Mouse (Mus musculus) right cerebral cortex, postnatal 10 days (tissue): ENCODE measurements around the gene Gm13272.
A peak's percentile ranks its signal among the peaks of the same experiment; 100 is the strongest.
"Not testable (repeated sequence)": the region's sequence is repeated elsewhere in the genome, so short reads cannot be mapped to it uniquely, and the experiment has no call there.

Experiments used
- DNase-seq, 2 experiments: peaks; one replicate each; pipeline ENCODE4 v3.0.0; 2021; ENCODE audit warnings: low spot score in 2 of 2

Gene Gm13272

DNA sequence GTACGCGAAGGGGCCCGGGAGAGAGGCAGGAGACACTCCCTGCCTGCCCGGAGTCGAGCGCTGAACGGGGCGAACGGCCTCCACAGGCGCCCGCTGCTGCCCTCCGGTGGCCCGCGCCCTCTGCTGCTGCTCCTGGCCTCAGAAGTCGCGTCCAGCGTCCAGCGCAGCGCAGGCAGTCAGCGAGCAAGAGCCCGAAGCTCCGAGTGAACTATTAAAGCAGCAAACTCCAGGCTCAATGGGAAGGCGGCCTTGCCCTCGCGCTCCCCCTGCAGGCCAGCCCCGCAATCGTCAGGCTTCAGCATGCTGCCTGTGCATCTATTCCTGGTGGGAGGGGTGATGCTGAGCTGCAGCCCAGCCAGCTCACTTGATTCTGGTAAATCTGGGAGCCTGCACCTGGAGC, 5.8 kb downstream of the Gm13272 start, which contains the start of gene Gm13276:
TSS of gene Gm13276 (plus strand) at position 301 of the 400 bp plus-strand sequence.
- not testable (repeated sequence) for DNase-seq

DNA sequence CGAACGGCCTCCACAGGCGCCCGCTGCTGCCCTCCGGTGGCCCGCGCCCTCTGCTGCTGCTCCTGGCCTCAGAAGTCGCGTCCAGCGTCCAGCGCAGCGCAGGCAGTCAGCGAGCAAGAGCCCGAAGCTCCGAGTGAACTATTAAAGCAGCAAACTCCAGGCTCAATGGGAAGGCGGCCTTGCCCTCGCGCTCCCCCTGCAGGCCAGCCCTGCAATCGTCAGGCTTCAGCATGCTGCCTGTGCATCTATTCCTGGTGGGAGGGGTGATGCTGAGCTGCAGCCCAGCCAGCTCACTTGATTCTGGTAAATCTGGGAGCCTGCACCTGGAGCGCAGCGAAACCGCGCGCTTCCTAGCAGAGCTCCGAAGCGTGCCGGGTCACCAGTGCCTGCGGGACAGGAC, 8.8 kb downstream of the Gm13272 start, which contains the start of gene Gm13277:
TSS of gene Gm13277 (plus strand) at position 231 of the 400 bp plus-strand sequence.
- DNase-seq, result peak; percentile 73 to 81

DNA sequence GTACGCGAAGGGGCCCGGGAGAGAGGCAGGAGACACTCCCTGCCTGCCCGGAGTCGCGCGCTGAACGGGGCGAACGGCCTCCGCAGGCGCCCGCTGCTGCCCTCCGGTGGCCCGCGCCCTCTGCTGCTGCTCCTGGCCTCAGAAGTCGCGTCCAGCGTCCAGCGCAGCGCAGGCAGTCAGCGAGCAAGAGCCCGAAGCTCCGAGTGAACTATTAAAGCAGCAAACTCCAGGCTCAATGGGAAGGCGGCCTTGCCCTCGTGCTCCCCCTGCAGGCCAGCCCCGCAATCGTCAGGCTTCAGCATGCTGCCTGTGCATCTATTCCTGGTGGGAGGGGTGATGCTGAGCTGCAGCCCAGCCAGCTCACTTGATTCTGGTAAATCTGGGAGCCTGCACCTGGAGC, 11.6 kb downstream of the Gm13272 start, which contains the start of gene Gm13278:
TSS of gene Gm13278 (plus strand) at position 301 of the 400 bp plus-strand sequence.
- not testable (repeated sequence) for DNase-seq

DNA sequence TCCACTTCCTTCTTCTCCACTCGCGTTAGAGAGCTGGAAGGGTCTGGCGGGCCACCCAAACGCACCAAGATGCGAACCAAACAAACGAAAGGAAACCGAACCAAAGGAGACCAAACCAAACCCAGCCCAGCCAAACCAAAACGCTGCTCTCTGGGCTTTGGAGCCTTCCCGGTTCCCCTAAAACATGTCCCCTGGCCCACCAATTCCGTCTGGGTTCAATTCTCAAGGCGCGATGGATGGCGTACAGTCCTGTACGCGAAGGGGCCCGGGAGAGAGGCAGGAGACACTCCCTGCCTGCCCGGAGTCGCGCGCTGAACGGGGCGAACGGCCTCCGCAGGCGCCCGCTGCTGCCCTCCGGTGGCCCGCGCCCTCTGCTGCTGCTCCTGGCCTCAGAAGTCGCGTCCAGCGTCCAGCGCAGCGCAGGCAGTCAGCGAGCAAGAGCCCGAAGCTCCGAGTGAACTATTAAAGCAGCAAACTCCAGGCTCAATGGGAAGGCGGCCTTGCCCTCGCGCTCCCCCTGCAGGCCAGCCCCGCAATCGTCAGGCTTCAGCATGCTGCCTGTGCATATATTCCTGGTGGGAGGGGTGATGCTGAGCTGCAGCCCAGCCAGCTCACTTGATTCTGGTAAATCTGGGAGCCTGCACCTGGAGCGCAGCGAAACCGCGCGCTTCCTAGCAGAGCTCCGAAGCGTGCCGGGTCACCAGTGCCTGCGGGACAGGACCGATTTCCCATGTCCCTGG, 14.5 kb downstream of the Gm13272 start, which contains the start of gene Gm13275:
TSS of gene Gm13275 (plus strand) at position 552 of the 740 bp plus-strand sequence.
- DNase-seq, result peak; percentile 56 to 59

DNA sequence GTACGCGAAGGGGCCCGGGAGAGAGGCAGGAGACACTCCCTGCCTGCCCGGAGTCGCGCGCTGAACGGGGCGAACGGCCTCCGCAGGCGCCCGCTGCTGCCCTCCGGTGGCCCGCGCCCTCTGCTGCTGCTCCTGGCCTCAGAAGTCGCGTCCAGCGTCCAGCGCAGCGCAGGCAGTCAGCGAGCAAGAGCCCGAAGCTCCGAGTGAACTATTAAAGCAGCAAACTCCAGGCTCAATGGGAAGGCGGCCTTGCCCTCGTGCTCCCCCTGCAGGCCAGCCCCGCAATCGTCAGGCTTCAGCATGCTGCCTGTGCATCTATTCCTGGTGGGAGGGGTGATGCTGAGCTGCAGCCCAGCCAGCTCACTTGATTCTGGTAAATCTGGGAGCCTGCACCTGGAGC, 17.4 kb downstream of the Gm13272 start, which contains the start of gene Gm13279:
TSS of gene Gm13279 (plus strand) at position 301 of the 400 bp plus-strand sequence.
- not testable (repeated sequence) for DNase-seq

GRCm38 (mm10) chr4:88799365-88799764, 19.7 kb downstream of the Gm13272 start, which contains the start of gene Gm13285:
Gene Gm13285 (plus strand): TSS chr4:88799665.
- not testable (repeated sequence) for DNase-seq

DNA sequence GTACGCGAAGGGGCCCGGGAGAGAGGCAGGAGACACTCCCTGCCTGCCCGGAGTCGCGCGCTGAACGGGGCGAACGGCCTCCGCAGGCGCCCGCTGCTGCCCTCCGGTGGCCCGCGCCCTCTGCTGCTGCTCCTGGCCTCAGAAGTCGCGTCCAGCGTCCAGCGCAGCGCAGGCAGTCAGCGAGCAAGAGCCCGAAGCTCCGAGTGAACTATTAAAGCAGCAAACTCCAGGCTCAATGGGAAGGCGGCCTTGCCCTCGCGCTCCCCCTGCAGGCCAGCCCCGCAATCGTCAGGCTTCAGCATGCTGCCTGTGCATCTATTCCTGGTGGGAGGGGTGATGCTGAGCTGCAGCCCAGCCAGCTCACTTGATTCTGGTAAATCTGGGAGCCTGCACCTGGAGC, 23.3 kb downstream of the Gm13272 start, which contains the start of gene Gm13287:
TSS of gene Gm13287 (plus strand) at position 301 of the 400 bp plus-strand sequence.
- DNase-seq, result not testable (repeated sequence)

DNA sequence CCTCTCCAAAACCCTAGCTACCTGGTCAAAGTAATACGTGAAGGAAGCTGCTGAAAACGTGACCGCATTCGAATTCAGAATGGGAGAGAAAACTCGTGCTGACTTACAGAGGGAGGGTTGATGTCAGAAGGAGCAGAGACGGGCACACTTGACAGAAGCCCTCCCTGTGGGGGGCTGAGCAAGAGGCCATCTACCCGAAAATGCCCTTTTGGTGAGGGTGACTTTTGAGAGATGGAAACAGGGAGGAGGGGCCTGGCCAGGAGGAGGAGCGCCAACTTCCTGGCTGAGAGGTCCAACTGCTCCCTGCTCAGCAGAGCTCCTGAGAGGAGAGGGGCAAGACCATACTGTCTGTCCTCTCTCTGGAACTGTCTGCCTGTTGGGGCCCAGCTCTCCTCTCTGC, 25.6 kb downstream of the Gm13272 start, which contains the start of gene Gm13288:
TSS of gene Gm13288 (plus strand) at position 301 of the 400 bp plus-strand sequence.
- not testable (repeated sequence) for DNase-seq

DNA sequence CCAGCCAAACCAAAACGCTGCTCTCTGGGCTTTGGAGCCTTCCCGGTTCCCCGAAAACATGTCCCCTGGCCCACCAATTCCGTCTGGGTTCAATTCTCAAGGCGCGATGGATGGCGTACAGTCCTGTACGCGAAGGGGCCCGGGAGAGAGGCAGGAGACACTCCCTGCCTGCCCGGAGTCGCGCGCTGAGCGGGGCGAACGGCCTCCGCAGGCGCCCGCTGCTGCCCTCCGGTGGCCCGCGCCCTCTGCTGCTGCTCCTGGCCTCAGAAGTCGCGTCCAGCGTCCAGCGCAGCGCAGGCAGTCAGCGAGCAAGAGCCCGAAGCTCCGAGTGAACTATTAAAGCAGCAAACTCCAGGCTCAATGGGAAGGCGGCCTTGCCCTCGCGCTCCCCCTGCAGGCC, 26.1 kb downstream of the Gm13272 start:
- DNase-seq, result not testable (repeated sequence)

DNA sequence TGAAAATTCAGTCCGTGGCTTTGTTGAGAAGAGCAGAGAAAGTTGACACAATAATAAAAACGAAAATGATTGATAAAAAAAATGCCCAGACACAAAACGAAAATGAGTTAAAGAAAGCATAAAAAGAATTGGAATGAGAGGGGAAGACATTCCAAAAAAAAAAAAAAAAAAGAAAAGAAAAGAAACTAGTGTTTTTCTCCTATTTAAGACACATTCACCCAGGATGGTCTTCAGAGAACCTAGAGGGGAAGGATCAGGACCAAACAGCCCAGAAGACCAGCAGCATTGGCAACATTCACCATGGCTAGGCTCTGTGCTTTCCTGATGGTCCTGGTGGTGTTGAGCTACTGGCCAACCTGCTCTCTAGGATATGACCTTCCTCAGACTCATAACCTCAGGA, 36.3 kb downstream of the Gm13272 start, which contains the start of gene Ifna7:
TSS of gene Ifna7 (plus strand) at position 301 of the 400 bp plus-strand sequence.
- no peak for DNase-seq

- no peak for DNase-seq
These were observed 40.0 kb downstream of the Gm13272 start, which contains the start of gene Ifna11 for GRCm38 (mm10) chr4:88819659-88820058. Gene Ifna11 (plus strand): TSS chr4:88819959.

GRCm38 (mm10) chr4:88822995-88823394, 43.3 kb downstream of the Gm13272 start:
- DNase-seq, result peak in 1 of 2 experiments; percentile 32

- not testable (repeated sequence) for DNase-seq
These were observed 47.5 kb downstream of the Gm13272 start, which contains the start of gene Ifna6 for GRCm38 (mm10) chr4:88827116-88827515. Gene Ifna6 (plus strand): TSS chr4:88827416.
